In the genomic region with DNA sequence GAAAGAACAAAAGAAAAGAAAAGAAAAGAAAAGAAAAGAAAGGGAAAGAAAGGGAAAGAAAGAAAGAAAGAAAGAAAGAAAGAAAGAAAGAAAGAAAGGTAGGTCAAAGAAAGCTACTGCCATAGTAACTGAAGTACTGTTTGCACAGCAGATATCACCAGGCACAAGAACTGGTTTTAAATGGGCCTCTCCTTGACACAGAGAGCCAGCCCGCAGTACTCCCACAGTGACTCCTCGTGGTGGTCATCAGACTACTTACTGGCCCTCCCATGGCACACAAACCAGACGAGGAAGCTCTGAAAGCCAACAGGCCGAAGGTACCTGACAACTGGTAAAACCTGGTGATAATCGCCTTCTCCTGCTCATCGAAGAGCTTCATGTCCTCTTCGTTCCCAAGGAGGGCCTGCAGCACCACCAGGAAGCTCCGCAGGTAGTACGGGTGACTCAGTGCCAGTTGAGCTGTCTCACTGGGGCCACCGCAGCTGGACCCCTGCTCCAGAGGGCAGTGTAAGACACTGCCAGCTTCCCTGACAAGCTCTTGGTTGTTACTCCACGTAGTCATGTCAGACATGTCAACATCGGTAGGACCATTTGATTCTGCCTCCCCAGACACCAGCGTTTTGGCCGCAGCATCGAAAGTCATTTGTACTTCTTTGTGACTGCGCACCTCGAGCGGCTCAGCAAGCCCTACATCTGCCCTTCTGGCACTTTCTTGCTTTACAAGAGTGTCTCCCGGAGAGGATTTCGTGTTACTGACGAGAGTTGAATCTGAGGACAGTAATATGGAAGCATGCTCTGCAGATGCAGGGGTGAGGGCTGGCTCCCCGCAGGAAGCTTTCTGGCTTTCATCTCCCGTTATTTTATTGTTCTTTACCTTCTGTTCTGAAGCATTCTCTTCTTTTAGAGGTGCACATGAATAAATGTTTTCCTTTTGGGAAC, we compare ENCODE assay signal across 22 mouse cellular contexts. TPM values are rescaled to one million over a fixed set of nuclear protein-coding genes. Genes with fewer than 3 reads are reported as not detected.
A peak's percentile ranks its signal among the peaks of the same experiment; 100 is the strongest.
DNase-seq lines count a peak whose midpoint lies in the region; ATAC-seq lines count a peak whose summit lies in the region.
"Had no signal": no experiment of that assay in that cellular context is flagged by ENCODE, and none has a peak within 500 bp of the region (broad histone marks: within the 10 kb centered on the region; RNA-seq: fewer than 3 reads in every experiment).

No protein-coding gene starts in this region.

- no peak overlapping the region for H3K27ac ChIP-seq in intestine, embryonic 14.5 days (ENCODE audit: low read depth)
- no peak overlapping the region for H3K27ac ChIP-seq in intestine, embryonic 16.5 days (ENCODE audit: low read length)
- no peak overlapping the region for H3K27ac ChIP-seq in neural tube, embryonic 13.5 days (replicated peaks)
- no peak overlapping the region for H3K27ac ChIP-seq in limb, embryonic 13.5 days
- H3K27ac ChIP-seq: forebrain, embryonic 15.5 days; hindbrain, embryonic 12.5 days had no signal

- H3K9ac ChIP-seq in intestine, embryonic 14.5 days (ENCODE audit: low read length), result no peak overlapping the region
- H3K9ac ChIP-seq in intestine, embryonic 16.5 days (ENCODE audit: low read depth, low read length), result no peak overlapping the region
- peak overlapping the region; percentile 79; the same call in 1 of the 2 replicates for H3K9ac ChIP-seq in neural tube, embryonic 13.5 days
- H3K9ac ChIP-seq in limb, embryonic 13.5 days, result no peak overlapping the region

- ATAC-seq in intestine, embryonic 14.5 days (replicated peaks; ENCODE audit: low FRiP score, low TSS enrichment, low read depth), result no peak
- ATAC-seq in intestine, embryonic 16.5 days, result no peak
- no peak for ATAC-seq in neural tube, embryonic 13.5 days (ENCODE audit: low read depth)
- no peak for ATAC-seq in limb, embryonic 13.5 days (ENCODE audit: low FRiP score, low read depth)
- ATAC-seq in monocyte, adult 5-6 weeks (replicated peaks; ENCODE audit: insufficient number of reproducible peaks, low FRiP score, low TSS enrichment, poor library complexity, severe bottlenecking), result no peak
- ATAC-seq: forebrain, embryonic 15.5 days had no signal

- no peak overlapping the region for H3K4me3 ChIP-seq in intestine, embryonic 14.5 days (ENCODE audit: low read depth, low read length)
- H3K4me3 ChIP-seq in intestine, embryonic 16.5 days (ENCODE audit: low read length), result no peak overlapping the region
- no peak overlapping the region for H3K4me3 ChIP-seq in neural tube, embryonic 13.5 days
- H3K4me3 ChIP-seq in limb, embryonic 13.5 days, result 0 out of 2 replicates have a peak overlapping the region, but pooled peaks have one; percentile 66

- 91% methylated on average over 23 of the region's 23 CpGs for WGBS in intestine, embryonic 14.5 days
- WGBS in intestine, embryonic 16.5 days, result 88% methylated on average over 23 of the region's 23 CpGs
- 87% methylated on average over 23 of the region's 23 CpGs for WGBS in neural tube, embryonic 13.5 days
- 89% methylated on average over 23 of the region's 23 CpGs for WGBS in limb, embryonic 13.5 days

- peak overlapping the region; percentile 82; the same call in 1 of the 2 replicates for H3K4me2 ChIP-seq in intestine, embryonic 14.5 days (ENCODE audit: low read length)
- no peak overlapping the region for H3K4me2 ChIP-seq in intestine, embryonic 16.5 days (ENCODE audit: low read depth, low read length)
- H3K4me2 ChIP-seq in neural tube, embryonic 13.5 days, result no peak overlapping the region
- peak overlapping the region; percentile 70 for H3K4me2 ChIP-seq in limb, embryonic 13.5 days (replicated peaks)

- H3K27me3 ChIP-seq in intestine, embryonic 14.5 days (replicated peaks; ENCODE audit: control insufficient read depth, insufficient read depth, low read length), result no peaks in the 10 kb centered on the region
- no peaks in the 10 kb centered on the region for H3K27me3 ChIP-seq in intestine, embryonic 16.5 days (replicated peaks; ENCODE audit: control insufficient read depth, insufficient read depth, low read length)
- no peaks in the 10 kb centered on the region for H3K27me3 ChIP-seq in neural tube, embryonic 13.5 days
- H3K27me3 ChIP-seq in limb, embryonic 13.5 days, result no peaks in the 10 kb centered on the region
- H3K27me3 ChIP-seq: CH12.LX; embryonic facial prominence, embryonic 13.5 days; forebrain, embryonic 15.5 days; hindbrain, embryonic 12.5 days; midbrain, embryonic 15.5 days had no signal

- H3K4me1 ChIP-seq in intestine, embryonic 14.5 days (replicated peaks; ENCODE audit: control insufficient read depth, insufficient read depth, low read length), result peaks cover 6% of the 10 kb centered on the region; the same call in 1 of the 2 replicates
- H3K4me1 ChIP-seq in intestine, embryonic 16.5 days (ENCODE audit: control insufficient read depth, insufficient read depth, low read length), result peaks cover 6% of the 10 kb centered on the region
- H3K4me1 ChIP-seq in neural tube, embryonic 13.5 days (replicated peaks), result peaks cover 12% of the 10 kb centered on the region; the same call in 1 of the 2 replicates
- peaks cover 13% of the 10 kb centered on the region for H3K4me1 ChIP-seq in limb, embryonic 13.5 days

- no peak for DNase-seq in intestine, embryonic 14.5 days (ENCODE audit: low spot score)
- no peak for DNase-seq in neural tube, embryonic 10.5 days (ENCODE audit: extremely low spot score, low spot score)
- DNase-seq in kidney, adult 18-20 months, result no peak
- DNase-seq: adrenal gland, adult 8-10 months; cerebellum, postnatal 25 days; gastrocnemius, postnatal 10 days; kidney, postnatal 25 days; layer of hippocampus, postnatal 36 days; lung, adult 18-20 months; lung, postnatal 36 days; right cerebral cortex, postnatal 25 days; spleen, adult 18-20 months; thymus, postnatal 25 days had no signal

- no peaks in the 10 kb centered on the region for H3K9me3 ChIP-seq in intestine, embryonic 14.5 days (ENCODE audit: control insufficient read depth, low read length)
- H3K9me3 ChIP-seq in intestine, embryonic 16.5 days (ENCODE audit: control insufficient read depth, low read length), result no peaks in the 10 kb centered on the region
- no peaks in the 10 kb centered on the region for H3K9me3 ChIP-seq in neural tube, embryonic 13.5 days
- H3K9me3 ChIP-seq in limb, embryonic 13.5 days, result no peaks in the 10 kb centered on the region
- H3K9me3 ChIP-seq: embryonic facial prominence, embryonic 13.5 days; forebrain, embryonic 15.5 days; hindbrain, embryonic 12.5 days; midbrain, embryonic 15.5 days had no signal

- H3K36me3 ChIP-seq in intestine, embryonic 14.5 days (ENCODE audit: control insufficient read depth, insufficient read depth, low read length), result peaks cover 46% of the 10 kb centered on the region
- H3K36me3 ChIP-seq in intestine, embryonic 16.5 days (ENCODE audit: control insufficient read depth, insufficient read depth, low read length), result peaks cover 8% of the 10 kb centered on the region
- H3K36me3 ChIP-seq in neural tube, embryonic 13.5 days, result peaks cover 36% of the 10 kb centered on the region
- H3K36me3 ChIP-seq in limb, embryonic 13.5 days, result peaks cover 39% of the 10 kb centered on the region

RNA-seq across cellular contexts. Expression of a gene that starts 1.7 kb away (rescaled TPM):
- polyA plus RNA-seq in intestine, embryonic 14.5 days (2014; fragmentation: Nextera tagmentation; extraction: Ambion mirVana), result 5.6 and 6.4 TPM in 2 replicates
- polyA plus RNA-seq in intestine, embryonic 16.5 days (2015; fragmentation: Nextera tagmentation; extraction: Ambion mirVana), result 3.3 and 3.8 TPM in 2 replicates
- polyA plus RNA-seq in neural tube, embryonic 13.5 days (2015; fragmentation: Nextera tagmentation; extraction: Ambion mirVana), result 6.8 and 7.5 TPM in 2 replicates
- polyA plus RNA-seq in limb, embryonic 13.5 days (2015; fragmentation: Nextera tagmentation; extraction: Ambion mirVana), result 10.4 and 10.7 TPM in 2 replicates
- 2.0 to 7.4 TPM (median 3.9 TPM) in 3 replicates for total RNA-seq in monocyte, adult 5-6 weeks (2017)

RNA-seq across cellular contexts. Expression of a gene that starts 19.9 kb away (rescaled TPM):
- 40.5 and 44.1 TPM in 2 replicates for polyA plus RNA-seq in intestine, embryonic 14.5 days (2014; fragmentation: Nextera tagmentation; extraction: Ambion mirVana)
- polyA plus RNA-seq in intestine, embryonic 16.5 days (2015; fragmentation: Nextera tagmentation; extraction: Ambion mirVana), result 30.9 and 34.0 TPM in 2 replicates
- 30.1 and 35.9 TPM in 2 replicates for polyA plus RNA-seq in neural tube, embryonic 13.5 days (2015; fragmentation: Nextera tagmentation; extraction: Ambion mirVana)
- polyA plus RNA-seq in limb, embryonic 13.5 days (2015; fragmentation: Nextera tagmentation; extraction: Ambion mirVana), result 47.9 and 50.3 TPM in 2 replicates
- total RNA-seq in monocyte, adult 5-6 weeks (2017), result 34.2 to 71.2 TPM (median 57.5 TPM) in 3 replicates

RNA-seq across cellular contexts. Expression of a gene that starts 20.2 kb away (rescaled TPM):
- 78.5 and 93.3 TPM in 2 replicates for polyA plus RNA-seq in intestine, embryonic 14.5 days (2014; fragmentation: Nextera tagmentation; extraction: Ambion mirVana)
- polyA plus RNA-seq in intestine, embryonic 16.5 days (2015; fragmentation: Nextera tagmentation; extraction: Ambion mirVana), result 114 and 117 TPM in 2 replicates
- 35.5 and 47.7 TPM in 2 replicates for polyA plus RNA-seq in neural tube, embryonic 13.5 days (2015; fragmentation: Nextera tagmentation; extraction: Ambion mirVana)
- polyA plus RNA-seq in limb, embryonic 13.5 days (2015; fragmentation: Nextera tagmentation; extraction: Ambion mirVana), result 52.8 and 57.4 TPM in 2 replicates
- total RNA-seq in monocyte, adult 5-6 weeks (2017), result 24.9 to 27.4 TPM (median 26.5 TPM) in 3 replicates

Comparison
In these comparisons a context has a peak if more than half of its experiments do, and no peak if none do; other contexts are left out.
1. H3K4me2 ChIP-seq: peak in intestine, embryonic 14.5 days (single experiment) and limb, embryonic 13.5 days (single experiment); none in intestine, embryonic 16.5 days (single experiment) and neural tube, embryonic 13.5 days (single experiment).